Mouse (Mus musculus) stomach, embryonic 16.5 days (tissue): ENCODE measurements around the gene Tada2b. TPM values are rescaled to one million over a fixed set of nuclear protein-coding genes. Genes with fewer than 3 reads are reported as not detected.
A peak's percentile ranks its signal among the peaks of the same experiment; 100 is the strongest.

Source experiments
- ATAC-seq: fragments of 200-750 bp; cut with Nextera tagmentation; 2 replicates; pipeline ENCODE4 v1.8.0; 2017; ENCODE audit warnings: moderate number of reproducible peaks, moderate TSS enrichment; ENCODE audit not compliant: insufficient read depth, low FRiP score
- H3K27ac ChIP-seq: fragments of 300-500 bp; sonication (generic); 2 replicates; pipeline ENCODE4 v1.5.1; 2014; ENCODE audit warnings: low read length
- H3K27me3 ChIP-seq: fragments of 300-500 bp; sonication (generic); 2 replicates; pipeline ENCODE4 v1.6.1; 2014; ENCODE audit warnings: low read length, control low read depth, mixed read lengths; ENCODE audit not compliant: control insufficient read depth, insufficient read depth
- H3K36me3 ChIP-seq: fragments of 300-500 bp; sonication (generic); 2 replicates; pipeline ENCODE4 v1.6.1; 2014; ENCODE audit warnings: low read length; ENCODE audit not compliant: control insufficient read depth, insufficient read depth
- H3K4me1 ChIP-seq: fragments of 300-500 bp; sonication (generic); 2 replicates; pipeline ENCODE4 v1.6.1; 2014; ENCODE audit warnings: low read length, control low read depth, mixed read lengths; ENCODE audit not compliant: control insufficient read depth, insufficient read depth
- H3K4me2 ChIP-seq: fragments of 300-500 bp; sonication (generic); 2 replicates; pipeline ENCODE4 v1.6.1; 2014; ENCODE audit warnings: low read depth, low read length, mixed read lengths
- H3K4me3 ChIP-seq: fragments of 300-500 bp; sonication (generic); replicated peaks from 2 replicates; pipeline ENCODE4 v1.5.1; 2014; ENCODE audit warnings: mild to moderate bottlenecking, low read length
- H3K9ac ChIP-seq: fragments of 300-500 bp; sonication (generic); 2 replicates; pipeline ENCODE4 v1.6.1; 2014; ENCODE audit warnings: low read length
- H3K9me3 ChIP-seq: fragments of 300-500 bp; sonication (generic); replicated peaks from 2 replicates; pipeline ENCODE4 v1.6.1; 2016; ENCODE audit warnings: low read length, control low read depth; ENCODE audit not compliant: control insufficient read depth
- WGBS: fragments of 180-500 bp; shearing (Covaris S2); extraction: QIAGEN DNeasy Blood & Tissue Kit; methylation state at CpG from one replicate; pipeline ENCODE4 v1.1.7; 2014; 5-methylcytosine and 5-hydroxymethylcytosine counted together
- polyA plus RNA-seq: library from polyadenylated mRNA; unstranded; fragments of >200 nt; fragmentation: Nextera tagmentation; extraction: Ambion mirVana; gene quantifications from 2 replicates; pipeline ENCODE4 v1.2.1, GENCODE M21; 2015

The Tada2b gene
- polyA plus RNA-seq, 1 experiment from 2014 or later, result 2.0 TPM

DNA sequence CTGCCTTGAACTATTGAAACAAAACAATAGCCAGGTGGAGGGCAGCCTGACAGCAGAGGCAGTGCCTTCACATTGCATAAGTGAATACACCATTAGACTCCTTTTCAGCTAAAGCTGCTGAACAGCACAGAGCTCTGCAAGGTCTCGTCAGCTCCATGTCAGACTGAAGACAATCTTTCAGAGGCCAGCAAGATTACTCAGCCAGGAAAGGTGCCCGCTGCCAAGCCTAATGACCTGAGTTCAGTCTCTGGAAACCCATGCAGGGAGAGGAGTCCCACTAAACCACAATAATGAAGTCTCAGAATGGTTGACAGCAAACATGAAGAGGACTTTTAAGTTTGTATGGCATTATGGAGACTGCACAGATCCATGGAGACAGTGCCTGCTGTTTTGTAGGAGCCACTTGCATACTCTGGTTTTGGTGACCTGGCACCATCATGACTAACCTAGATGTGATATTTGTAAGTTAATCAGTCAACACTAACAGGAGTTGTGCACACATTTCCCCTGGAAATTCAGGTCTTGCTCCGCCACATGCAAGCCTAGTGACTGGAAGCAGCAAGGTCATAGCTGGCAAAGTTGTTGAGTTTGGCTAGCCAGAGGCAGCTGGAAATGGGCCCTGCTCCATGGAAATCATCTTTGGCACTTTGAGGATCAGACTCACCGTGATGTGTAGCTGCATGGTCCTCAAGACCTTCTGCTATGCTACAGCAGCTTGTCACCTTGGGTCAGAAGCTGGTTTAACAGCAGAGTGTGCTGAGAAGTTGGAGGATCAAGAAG is 11.0 kb downstream of the Tada2b start:
- no peak overlapping the region for H3K27ac ChIP-seq
- no peak overlapping the region for H3K4me3 ChIP-seq
- no peaks in the 10 kb centered on the region for H3K4me1 ChIP-seq
- H3K4me2 ChIP-seq, result no peak overlapping the region
- no peaks in the 10 kb centered on the region for H3K27me3 ChIP-seq
- no peaks in the 10 kb centered on the region for H3K9me3 ChIP-seq
- 84% methylated on average over 4 of the region's 4 CpGs for WGBS
- no peak for ATAC-seq
- no peak overlapping the region for H3K9ac ChIP-seq
- peaks cover 18% of the 10 kb centered on the region for H3K36me3 ChIP-seq

DNA sequence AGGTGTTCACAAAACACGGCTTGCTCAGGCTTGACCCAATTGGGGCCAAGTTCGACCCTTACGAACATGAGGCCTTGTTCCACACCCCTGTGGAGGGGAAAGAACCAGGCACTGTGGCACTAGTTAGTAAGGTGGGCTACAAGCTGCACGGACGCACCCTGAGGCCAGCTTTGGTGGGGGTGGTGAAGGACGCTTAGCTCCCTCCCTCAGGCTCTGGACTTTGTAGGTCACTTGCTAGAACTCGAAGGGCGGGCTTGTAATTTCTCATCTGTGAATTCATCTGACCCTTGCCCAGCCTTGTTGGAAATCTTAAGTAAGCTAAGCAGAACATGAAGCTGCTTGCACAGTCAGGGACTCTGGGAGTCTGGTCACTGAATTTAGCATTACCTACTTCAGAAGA is 12.9 kb downstream of the Tada2b start:
- Histone ChIP-seq H3K4me3 (no peak overlapping the region), H3K27me3 (no peaks in the 10 kb centered on the region), H3K36me3 (peaks cover 18% of the 10 kb centered on the region), H3K9me3 (no peaks in the 10 kb centered on the region), H3K4me2 (no peak overlapping the region), H3K27ac (no peak overlapping the region), H3K9ac (no peak overlapping the region), H3K4me1 (peaks cover under 1% of the 10 kb centered on the region)
- 90% methylated on average over 8 of the region's 8 CpGs for WGBS
- ATAC-seq, result no peak

DNA sequence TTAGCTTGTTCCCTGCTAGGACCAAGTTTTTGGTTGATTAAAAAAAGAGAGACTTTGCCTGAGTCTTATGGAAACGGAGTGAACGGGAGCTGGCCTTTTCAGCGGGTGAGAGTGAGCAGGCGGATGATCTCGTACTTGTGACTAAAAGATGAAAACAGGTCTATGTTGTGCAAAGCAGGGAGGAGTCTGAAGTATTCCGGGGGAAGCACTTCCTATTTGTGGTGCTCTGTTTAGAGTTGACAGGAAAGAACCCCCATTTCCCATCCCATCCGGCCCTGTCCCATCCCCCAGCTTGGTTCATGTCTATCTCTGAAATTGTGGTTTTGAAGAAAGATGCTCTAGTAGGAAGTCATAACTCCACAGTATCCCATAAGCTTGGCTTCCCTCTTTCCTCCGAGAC is 18.2 kb downstream of the Tada2b start:
- no peak overlapping the region for H3K27ac ChIP-seq
- no peaks in the 10 kb centered on the region for H3K27me3 ChIP-seq
- WGBS, result 19% methylated on average over 8 of the region's 8 CpGs
- H3K4me3 ChIP-seq, result peak overlapping the region; percentile 94
- H3K4me1 ChIP-seq, result peaks cover 9% of the 10 kb centered on the region
- ATAC-seq, result no peak
- H3K4me2 ChIP-seq, result peak overlapping the region; percentile 88
- H3K9ac ChIP-seq, result peak overlapping the region; percentile 89
- H3K9me3 ChIP-seq, result no peaks in the 10 kb centered on the region
- H3K36me3 ChIP-seq, result peaks cover 12% of the 10 kb centered on the region; the same call in 1 of the 2 replicates

DNA sequence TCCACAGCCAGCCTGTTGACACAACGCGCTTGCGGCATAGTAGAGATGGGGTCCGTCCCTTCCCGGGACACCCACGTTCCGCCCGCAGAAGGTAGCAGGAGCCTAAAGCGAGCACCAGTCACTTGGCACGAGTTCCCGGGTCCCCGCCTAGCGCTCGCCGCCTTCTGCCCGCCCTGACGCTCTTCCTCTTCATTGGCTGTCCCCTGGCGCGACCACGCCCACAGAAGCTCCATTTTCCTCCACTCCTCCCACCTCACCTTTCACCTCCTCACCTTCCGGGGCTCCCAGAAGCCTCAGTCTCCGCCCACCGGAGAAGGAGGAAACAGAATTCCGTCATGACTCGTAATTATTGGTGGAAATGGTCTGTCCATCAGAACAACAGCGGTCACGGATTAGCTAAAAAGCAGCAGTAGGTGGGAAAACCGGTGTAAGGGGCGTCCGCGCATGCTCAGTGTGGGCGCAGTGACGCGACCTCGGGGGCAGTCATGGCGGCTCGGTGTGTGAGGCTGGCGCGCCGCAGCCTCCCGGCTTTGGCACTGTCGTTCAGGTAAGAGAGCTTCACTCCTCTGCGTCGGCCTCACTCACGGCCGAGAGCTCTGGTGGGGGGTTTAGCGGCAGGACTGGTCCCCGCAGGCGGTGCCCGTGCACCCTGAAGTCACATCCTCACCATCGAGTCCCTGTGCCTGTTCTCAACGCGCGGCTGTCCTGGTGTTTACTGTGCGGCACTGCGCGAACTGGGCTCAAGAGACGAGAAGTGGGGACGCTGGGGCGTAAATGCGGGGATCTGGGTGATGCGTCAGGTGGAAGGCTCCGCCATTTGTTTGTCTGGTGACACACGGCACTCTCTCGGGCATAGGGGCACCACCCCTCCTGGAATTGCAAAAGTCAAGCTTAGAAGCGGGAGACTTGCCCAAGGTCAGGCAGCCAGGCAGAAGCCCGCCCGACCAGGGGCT is 19.1 kb downstream of the Tada2b start, which contains the start of gene Grpel1:
Gene Grpel1 (plus strand): TSS at position 290 of the 953 bp plus-strand sequence.
- WGBS, result under 1% methylated on average over 68 of the region's 68 CpGs
- no peaks in the 10 kb centered on the region for H3K9me3 ChIP-seq

DNA sequence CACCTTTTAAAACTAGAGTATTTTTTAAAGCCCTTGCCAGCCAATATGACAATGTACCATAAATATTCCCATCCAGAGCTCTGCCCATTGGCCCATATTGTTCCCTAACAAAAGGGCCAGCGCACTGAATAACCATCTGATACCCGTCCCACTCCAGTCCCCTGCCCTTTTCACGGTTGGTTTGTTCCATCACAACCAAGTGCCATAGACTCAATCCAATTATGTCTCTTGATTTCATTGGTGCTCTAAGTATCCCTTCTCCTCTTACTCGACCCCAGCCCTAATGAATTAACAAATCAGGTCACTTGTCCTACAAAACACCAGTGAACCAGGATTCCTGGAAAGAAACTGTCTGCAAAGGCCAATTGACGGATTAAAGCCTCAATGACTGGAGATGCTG is 20.7 kb downstream of the Tada2b start:
- no peaks in the 10 kb centered on the region for H3K27me3 ChIP-seq
- H3K4me2 ChIP-seq, result no peak overlapping the region
- no peak for ATAC-seq
- no peak overlapping the region for H3K4me3 ChIP-seq
- no peaks in the 10 kb centered on the region for H3K9me3 ChIP-seq
- H3K9ac ChIP-seq, result no peak overlapping the region
- WGBS, result 58% methylated on average over 5 of the region's 5 CpGs
- no peaks in the 10 kb centered on the region for H3K36me3 ChIP-seq
- no peak overlapping the region for H3K27ac ChIP-seq
- peaks cover 9% of the 10 kb centered on the region for H3K4me1 ChIP-seq

More for the DNA sequence above, 19.1 kb downstream of the Tada2b start, which contains the start of gene Grpel1:
- H3K4me3 ChIP-seq, result peak within 1 kb of the TSS; percentile 94
- H3K9ac ChIP-seq, result peak within 1 kb of the TSS; percentile 89
- H3K27me3 ChIP-seq, result no peaks in the 10 kb centered on the region
- peak; percentile 96 for ATAC-seq
- H3K27ac ChIP-seq, result peak within 1 kb of the TSS; percentile 79
- 0 out of 2 replicates have a peak, but pooled peaks cover 7% of the 10 kb centered on the region for H3K36me3 ChIP-seq
- H3K4me1 ChIP-seq, result peaks cover 9% of the 10 kb centered on the region
- H3K4me2 ChIP-seq, result peak within 1 kb of the TSS; percentile 88

DNA sequence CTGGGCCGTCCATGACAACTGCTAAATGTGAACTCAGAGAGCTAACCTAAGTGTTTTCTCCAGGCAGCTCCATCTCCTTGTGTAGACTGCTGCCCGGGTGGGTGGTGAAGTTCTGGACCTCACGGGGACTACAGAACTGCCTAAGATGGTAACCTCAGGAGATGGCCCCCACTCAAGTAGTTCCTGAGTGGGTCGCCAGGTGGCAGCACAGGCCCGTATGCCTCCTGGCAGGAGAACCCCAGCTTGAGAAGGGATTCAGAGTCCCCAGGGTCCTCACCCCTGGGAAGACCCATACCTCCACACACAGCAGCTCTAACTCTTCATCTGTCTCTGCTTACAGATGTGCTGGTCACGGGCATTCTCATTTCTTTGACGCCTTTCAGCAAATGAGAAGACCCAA is 21.3 kb downstream of the Tada2b start:
- Histone ChIP-seq H3K4me1 (peaks cover 9% of the 10 kb centered on the region), H3K4me3 (no peak overlapping the region), H3K27me3 (no peaks in the 10 kb centered on the region), H3K9ac (no peak overlapping the region), H3K36me3 (no peaks in the 10 kb centered on the region), H3K9me3 (no peaks in the 10 kb centered on the region), H3K4me2 (no peak overlapping the region), H3K27ac (no peak overlapping the region)
- no peak for ATAC-seq
- 15% methylated on average over 7 of the region's 7 CpGs for WGBS

DNA sequence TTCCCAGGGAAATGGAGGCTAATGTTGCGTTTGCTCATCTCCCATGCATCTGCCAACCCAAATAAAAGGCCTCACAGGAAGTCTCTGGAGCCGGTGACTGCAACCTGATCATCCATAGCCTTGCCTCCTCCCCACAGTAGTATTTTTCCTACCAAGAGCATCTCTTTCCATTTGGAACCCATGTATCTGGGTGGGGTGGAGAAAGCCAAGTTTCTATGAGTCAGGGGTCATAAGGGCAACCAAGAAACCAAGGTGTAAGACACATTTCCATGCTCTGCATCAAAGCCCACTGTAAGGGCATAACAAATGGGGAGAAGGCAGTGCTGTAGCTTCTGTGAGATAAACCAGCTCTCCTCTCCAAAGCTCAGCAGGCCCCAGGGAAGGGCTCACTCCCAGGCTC is 22.9 kb downstream of the Tada2b start:
- Histone ChIP-seq H3K4me3 (no peak overlapping the region), H3K27ac (no peak overlapping the region), H3K4me1 (peaks cover 8% of the 10 kb centered on the region), H3K36me3 (no peaks in the 10 kb centered on the region), H3K27me3 (no peaks in the 10 kb centered on the region), H3K4me2 (no peak overlapping the region), H3K9me3 (no peaks in the 10 kb centered on the region), H3K9ac (no peak overlapping the region)
- 54% methylated on average over 2 of the region's 2 CpGs for WGBS
- ATAC-seq, result no peak

DNA sequence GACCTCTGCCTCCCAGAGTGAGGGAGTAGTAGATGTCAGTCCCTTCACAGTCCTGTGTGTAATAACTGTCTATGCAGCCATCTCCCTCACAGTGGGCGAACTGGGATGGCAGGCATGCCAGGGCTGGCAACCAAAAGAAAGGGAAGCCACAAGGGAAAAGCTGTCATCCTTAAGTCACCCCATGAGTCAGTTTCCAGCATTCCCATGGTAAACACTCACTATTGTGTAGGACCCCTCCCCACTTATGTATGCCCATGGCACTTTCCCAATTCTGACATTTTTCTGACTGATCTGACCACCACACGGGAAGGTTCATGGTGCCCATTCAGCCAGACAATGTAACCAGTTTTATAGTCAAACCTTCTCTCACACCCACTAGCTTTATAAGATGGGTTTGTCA is 23.4 kb downstream of the Tada2b start:
- H3K36me3 ChIP-seq, result no peaks in the 10 kb centered on the region
- WGBS, result 73% methylated on average over 2 of the region's 2 CpGs
- no peaks in the 10 kb centered on the region for H3K27me3 ChIP-seq
- H3K27ac ChIP-seq, result no peak overlapping the region
- no peak overlapping the region for H3K4me2 ChIP-seq
- no peak overlapping the region for H3K9ac ChIP-seq
- H3K4me3 ChIP-seq, result no peak overlapping the region
- H3K9me3 ChIP-seq, result no peaks in the 10 kb centered on the region
- no peak for ATAC-seq
- H3K4me1 ChIP-seq, result peaks cover 3% of the 10 kb centered on the region

DNA sequence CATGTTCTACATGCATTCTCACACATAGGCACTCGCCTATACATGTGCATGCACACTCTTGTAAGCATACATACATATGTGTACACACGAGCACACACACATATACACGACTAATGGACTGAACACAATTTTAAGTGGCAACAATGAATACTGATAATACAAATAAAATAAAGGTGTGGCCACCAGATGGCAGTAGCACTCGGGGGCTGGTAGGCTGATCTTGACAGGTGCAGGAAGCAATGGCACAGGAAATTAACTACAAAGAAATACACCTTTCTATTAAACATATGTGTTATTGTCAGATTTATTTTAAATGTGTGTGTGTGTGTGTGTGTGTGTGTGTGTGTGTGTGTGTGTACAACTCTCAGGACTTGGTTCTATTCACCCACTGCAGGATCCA is 25.2 kb downstream of the Tada2b start:
- Histone ChIP-seq H3K27me3 (no peaks in the 10 kb centered on the region), H3K9me3 (no peaks in the 10 kb centered on the region), H3K4me2 (no peak overlapping the region), H3K4me1 (peaks cover under 1% of the 10 kb centered on the region; the same call in 1 of the 2 replicates), H3K36me3 (no peaks in the 10 kb centered on the region), H3K9ac (no peak overlapping the region), H3K4me3 (no peak overlapping the region), H3K27ac (no peak overlapping the region)
- WGBS, result 12% methylated on average over 4 of the region's 4 CpGs
- ATAC-seq, result no peak
